Mouse (Mus musculus): ENCODE results near the gene Gstt2. TPM values are rescaled to one million over a fixed set of nuclear protein-coding genes. Genes with fewer than 3 reads are reported as not detected.

The Gstt2 gene
- 4.3 and 7.5 TPM in 2 replicates for polyA plus RNA-seq (2014; fragmentation: Nextera tagmentation; extraction: Ambion mirVana)

DNA sequence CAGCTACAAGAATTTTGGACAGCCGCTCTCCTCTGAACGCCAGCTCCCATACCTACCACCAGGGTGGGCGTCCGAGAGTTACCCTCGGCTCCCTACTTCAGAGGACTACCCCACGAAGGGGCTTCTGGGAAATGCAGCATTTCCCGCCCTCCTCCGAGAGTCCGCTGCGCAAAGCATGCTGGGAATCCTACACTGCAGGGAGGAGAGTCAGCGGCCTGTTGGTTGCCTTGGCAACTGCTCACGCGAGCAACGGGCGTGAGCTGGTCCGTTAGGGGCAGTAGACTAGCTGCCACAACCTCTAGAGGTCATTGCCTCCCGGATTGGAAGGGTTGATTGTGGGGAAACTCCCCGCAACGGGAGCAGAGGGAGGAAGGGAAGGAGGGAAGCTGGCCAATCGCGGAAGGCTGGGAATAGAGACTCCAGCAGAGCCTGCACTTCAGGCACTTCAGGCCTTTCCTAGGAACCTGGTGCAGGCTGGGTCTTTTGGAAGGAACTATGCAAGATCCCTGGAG lies at the start of gene Gstt2:
Gstt2 (minus strand) TSS at position 177 of the 512 bp plus-strand sequence.
- WGBS = 0% methylated on average over 21 of the region's 21 CpGs
- Histone ChIP-seq H3K4me2 (ENCODE audit: low read depth, low read length) (peak within 1 kb of the TSS; percentile 79), H3K27me3 (ENCODE audit: control insufficient read depth, insufficient read depth, low read length) (peaks cover 2% of the 10 kb centered on the region; the same call in 1 of the 2 replicates), H3K4me1 (ENCODE audit: control insufficient read depth, insufficient read depth, low read length) (peaks cover 14% of the 10 kb centered on the region), H3K36me3 (ENCODE audit: control insufficient read depth, insufficient read depth, low read length) (no peaks in the 10 kb centered on the region), H3K27ac (ENCODE audit: low read depth, low read length) (peak within 1 kb of the TSS; percentile 78), H3K9ac (replicated peaks; ENCODE audit: low read depth, low read length) (peak within 1 kb of the TSS; percentile 67), H3K9me3 (ENCODE audit: control insufficient read depth, low read length) (no peaks in the 10 kb centered on the region), H3K4me3 (ENCODE audit: low read depth, low read length) (peak within 1 kb of the TSS; percentile 46)
- ATAC-seq (ENCODE audit: low read depth) = peak; percentile 90

DNA sequence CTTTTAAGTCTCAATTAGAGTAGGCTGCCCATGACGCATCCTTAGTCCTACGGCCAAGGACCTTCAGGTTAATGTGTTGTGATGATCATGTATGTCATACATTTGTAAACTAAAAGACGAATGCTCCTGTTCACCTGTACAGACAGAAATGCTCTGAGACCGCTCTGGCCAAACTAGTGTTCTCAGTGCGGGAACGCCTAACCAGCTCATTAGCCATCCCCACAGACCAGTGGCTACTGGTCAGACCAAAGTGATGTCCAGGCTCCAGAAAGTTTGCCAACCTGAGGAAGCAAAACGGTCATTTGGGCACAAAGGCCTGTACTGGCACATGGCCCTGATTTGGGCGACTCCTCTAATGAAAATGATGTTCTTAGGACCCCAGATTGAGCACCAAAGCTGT lies 47.5 kb upstream of the Gstt2 start:
- H3K27ac ChIP-seq (ENCODE audit: low read depth, low read length) = no peak overlapping the region
- H3K9ac ChIP-seq (replicated peaks; ENCODE audit: low read depth, low read length) = no peak overlapping the region
- H3K4me1 ChIP-seq (ENCODE audit: control insufficient read depth, insufficient read depth, low read length) = no peaks in the 10 kb centered on the region
- H3K4me3 ChIP-seq (ENCODE audit: low read depth, low read length) = no peak overlapping the region
- no peak overlapping the region for H3K4me2 ChIP-seq (ENCODE audit: low read depth, low read length)
- H3K9me3 ChIP-seq (ENCODE audit: control insufficient read depth, low read length) = no peaks in the 10 kb centered on the region
- WGBS = 95% methylated on average over 8 of the region's 8 CpGs
- ATAC-seq (ENCODE audit: low read depth) = no peak
- no peaks in the 10 kb centered on the region for H3K27me3 ChIP-seq (ENCODE audit: control insufficient read depth, insufficient read depth, low read length)
- H3K36me3 ChIP-seq (ENCODE audit: control insufficient read depth, insufficient read depth, low read length) = no peaks in the 10 kb centered on the region

DNA sequence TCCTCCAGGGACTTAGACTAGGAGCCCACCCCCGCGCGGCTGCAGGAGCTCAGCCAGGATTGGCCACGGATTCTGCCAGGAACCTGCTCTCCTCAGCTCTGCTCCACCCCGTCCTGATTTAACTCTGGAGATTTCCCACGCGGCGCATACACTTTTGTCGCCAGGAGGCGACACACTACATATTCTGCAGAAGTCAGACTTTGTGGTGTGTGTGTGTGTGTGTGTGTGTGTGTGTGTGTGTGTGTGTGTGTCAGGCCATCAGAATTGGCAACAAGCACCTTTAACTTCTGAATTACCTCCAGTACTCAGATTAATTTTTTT lies 46.0 kb upstream of the Gstt2 start:
- Histone ChIP-seq H3K9ac (replicated peaks; ENCODE audit: low read depth, low read length) (no peak overlapping the region), H3K4me2 (ENCODE audit: low read depth, low read length) (no peak overlapping the region), H3K36me3 (ENCODE audit: control insufficient read depth, insufficient read depth, low read length) (no peaks in the 10 kb centered on the region), H3K4me3 (ENCODE audit: low read depth, low read length) (no peak overlapping the region), H3K4me1 (ENCODE audit: control insufficient read depth, insufficient read depth, low read length) (no peaks in the 10 kb centered on the region), H3K27me3 (ENCODE audit: control insufficient read depth, insufficient read depth, low read length) (no peaks in the 10 kb centered on the region), H3K9me3 (ENCODE audit: control insufficient read depth, low read length) (no peaks in the 10 kb centered on the region), H3K27ac (ENCODE audit: low read depth, low read length) (no peak overlapping the region)
- peak; percentile 72 for ATAC-seq (ENCODE audit: low read depth)
- WGBS = under 1% methylated on average over 10 of the region's 10 CpGs

DNA sequence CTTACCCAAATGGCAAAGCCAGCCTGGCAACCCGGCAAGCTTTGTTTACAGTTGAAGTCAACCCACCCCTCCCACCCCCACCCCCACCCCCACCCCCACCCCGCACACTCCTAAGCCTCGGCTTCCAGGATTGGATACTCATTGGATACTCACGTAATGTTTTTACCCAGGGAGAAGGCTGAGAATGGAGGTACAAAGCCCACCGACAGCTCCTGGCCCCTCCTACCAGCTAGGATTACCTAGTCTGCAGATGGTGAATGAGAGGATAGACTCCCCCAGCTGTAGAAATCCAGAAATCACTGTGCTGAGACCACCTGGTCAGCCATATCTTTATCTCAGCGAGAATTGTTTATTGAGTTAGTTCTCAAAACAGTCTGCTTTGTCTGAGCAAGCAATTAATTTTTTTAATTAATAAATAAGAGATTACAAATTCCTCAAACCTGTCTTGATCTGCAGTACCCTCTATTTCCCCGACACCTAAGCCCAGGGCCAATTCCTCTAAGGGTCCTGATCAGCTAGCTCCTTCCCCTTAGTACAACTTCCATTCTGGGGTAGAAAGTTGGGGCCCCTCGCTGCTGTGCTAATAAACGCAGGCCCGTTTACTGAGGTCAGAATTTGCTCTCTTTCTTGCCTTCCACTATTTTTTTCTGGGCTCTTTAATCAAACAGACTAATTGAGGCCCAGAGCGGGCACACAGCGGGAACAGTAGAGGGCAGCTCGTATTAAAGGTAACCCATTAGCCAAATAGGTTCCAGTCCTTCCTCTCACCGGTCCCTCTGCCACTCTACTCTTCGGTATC lies 45.4 kb upstream of the Gstt2 start:
- H3K4me1 ChIP-seq (ENCODE audit: control insufficient read depth, insufficient read depth, low read length) = no peaks in the 10 kb centered on the region
- peak; percentile 47; the same call in 1 of the 2 replicates for ATAC-seq (ENCODE audit: low read depth)
- no peak overlapping the region for H3K27ac ChIP-seq (ENCODE audit: low read depth, low read length)
- no peak overlapping the region for H3K4me2 ChIP-seq (ENCODE audit: low read depth, low read length)
- H3K36me3 ChIP-seq (ENCODE audit: control insufficient read depth, insufficient read depth, low read length) = no peaks in the 10 kb centered on the region
- no peak overlapping the region for H3K9ac ChIP-seq (replicated peaks; ENCODE audit: low read depth, low read length)
- no peak overlapping the region for H3K4me3 ChIP-seq (ENCODE audit: low read depth, low read length)
- 6% methylated on average over 15 of the region's 15 CpGs for WGBS
- H3K9me3 ChIP-seq (ENCODE audit: control insufficient read depth, low read length) = no peaks in the 10 kb centered on the region
- no peaks in the 10 kb centered on the region for H3K27me3 ChIP-seq (ENCODE audit: control insufficient read depth, insufficient read depth, low read length)

DNA sequence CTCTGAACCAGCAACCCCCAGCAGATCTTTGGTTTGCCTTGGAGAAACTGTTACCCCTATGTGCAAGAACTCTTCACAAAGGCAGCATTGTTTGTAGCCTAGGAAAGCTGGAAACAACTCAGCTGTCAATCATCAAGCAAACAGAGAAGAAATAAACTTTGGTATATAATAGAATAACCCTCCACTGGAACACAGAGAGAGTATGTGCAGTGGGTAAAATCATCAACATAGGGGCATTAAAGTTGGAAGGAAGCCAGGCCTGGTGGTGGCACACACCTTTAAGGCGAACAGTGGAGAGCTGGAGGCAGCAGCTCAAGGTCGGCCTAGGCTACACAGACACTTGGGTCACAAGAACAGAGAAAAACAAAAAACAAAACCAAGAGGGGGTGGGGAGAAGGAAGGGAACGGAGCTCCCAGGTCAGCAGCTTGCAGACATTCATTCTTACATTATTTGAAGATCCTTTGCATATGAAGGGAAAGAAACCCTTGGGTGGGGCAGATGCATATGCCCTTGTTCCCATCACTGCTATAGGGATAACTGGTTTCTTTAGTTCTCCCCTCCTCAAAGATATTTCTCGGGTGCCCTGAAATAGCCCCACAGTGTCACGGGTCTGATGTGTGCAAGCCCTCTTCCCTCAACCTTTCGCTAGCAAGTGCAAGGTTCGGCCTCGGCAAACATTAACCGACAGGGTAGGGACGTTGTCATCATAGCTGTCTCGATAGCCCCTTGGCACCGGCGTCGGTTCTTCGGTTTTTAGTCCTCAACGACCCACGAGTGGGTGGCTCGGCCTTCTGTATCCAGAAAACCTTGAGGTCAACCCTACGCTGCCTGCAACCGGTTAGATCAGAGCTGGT lies 44.6 kb upstream of the Gstt2 start:
- H3K27ac ChIP-seq (ENCODE audit: low read depth, low read length) = no peak overlapping the region
- H3K36me3 ChIP-seq (ENCODE audit: control insufficient read depth, insufficient read depth, low read length) = no peaks in the 10 kb centered on the region
- no peaks in the 10 kb centered on the region for H3K27me3 ChIP-seq (ENCODE audit: control insufficient read depth, insufficient read depth, low read length)
- H3K9me3 ChIP-seq (ENCODE audit: control insufficient read depth, low read length) = no peaks in the 10 kb centered on the region
- no peak overlapping the region for H3K4me2 ChIP-seq (ENCODE audit: low read depth, low read length)
- ATAC-seq (ENCODE audit: low read depth) = no peak
- 21% methylated on average over 20 of the region's 20 CpGs for WGBS
- H3K4me3 ChIP-seq (ENCODE audit: low read depth, low read length) = no peak overlapping the region
- no peaks in the 10 kb centered on the region for H3K4me1 ChIP-seq (ENCODE audit: control insufficient read depth, insufficient read depth, low read length)
- H3K9ac ChIP-seq (replicated peaks; ENCODE audit: low read depth, low read length) = no peak overlapping the region

DNA sequence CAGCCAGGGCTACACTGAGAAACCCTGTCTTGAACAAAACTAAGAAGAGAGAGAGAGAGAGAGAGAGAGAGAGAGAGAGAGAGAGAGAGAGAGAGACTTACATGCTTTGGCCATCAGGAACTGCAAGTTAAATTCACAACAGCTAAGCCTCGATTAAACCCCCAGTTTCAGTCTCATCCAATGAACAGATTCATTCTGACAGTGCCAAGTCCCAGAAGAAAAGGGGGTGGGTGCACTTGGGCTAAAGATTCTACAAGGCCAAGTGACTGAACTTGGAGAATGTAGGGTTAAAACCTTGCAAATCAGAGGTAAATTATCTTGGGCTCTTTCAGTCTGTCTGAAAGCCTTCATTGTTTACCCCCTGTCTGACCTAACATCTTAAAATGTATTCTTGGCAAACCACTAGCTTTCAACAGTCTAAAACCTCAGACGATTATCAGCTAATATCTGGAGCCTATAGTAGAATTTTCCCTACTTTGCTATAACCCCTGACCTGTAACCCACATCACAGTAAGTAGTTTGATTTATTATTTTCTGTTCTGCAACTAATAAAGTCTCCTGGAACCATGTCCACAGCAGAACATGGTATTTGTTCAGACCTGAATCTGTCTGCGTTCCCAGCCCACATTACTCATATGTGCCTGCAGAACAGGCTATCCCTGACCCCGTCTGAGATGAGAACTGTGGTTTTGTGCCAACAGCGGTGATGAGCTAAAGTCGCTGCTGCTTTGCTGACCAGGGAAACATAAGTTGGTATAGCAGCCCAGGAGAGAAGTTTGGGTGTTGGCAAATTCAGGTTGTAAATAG lies 43.8 kb upstream of the Gstt2 start:
- H3K27me3 ChIP-seq (ENCODE audit: control insufficient read depth, insufficient read depth, low read length) = no peaks in the 10 kb centered on the region
- no peaks in the 10 kb centered on the region for H3K36me3 ChIP-seq (ENCODE audit: control insufficient read depth, insufficient read depth, low read length)
- H3K4me2 ChIP-seq (ENCODE audit: low read depth, low read length) = no peak overlapping the region
- H3K4me3 ChIP-seq (ENCODE audit: low read depth, low read length) = no peak overlapping the region
- ATAC-seq (ENCODE audit: low read depth) = no peak
- H3K27ac ChIP-seq (ENCODE audit: low read depth, low read length) = no peak overlapping the region
- no peak overlapping the region for H3K9ac ChIP-seq (replicated peaks; ENCODE audit: low read depth, low read length)
- no peaks in the 10 kb centered on the region for H3K4me1 ChIP-seq (ENCODE audit: control insufficient read depth, insufficient read depth, low read length)
- H3K9me3 ChIP-seq (ENCODE audit: control insufficient read depth, low read length) = no peaks in the 10 kb centered on the region
- 60% methylated on average over 6 of the region's 6 CpGs for WGBS

DNA sequence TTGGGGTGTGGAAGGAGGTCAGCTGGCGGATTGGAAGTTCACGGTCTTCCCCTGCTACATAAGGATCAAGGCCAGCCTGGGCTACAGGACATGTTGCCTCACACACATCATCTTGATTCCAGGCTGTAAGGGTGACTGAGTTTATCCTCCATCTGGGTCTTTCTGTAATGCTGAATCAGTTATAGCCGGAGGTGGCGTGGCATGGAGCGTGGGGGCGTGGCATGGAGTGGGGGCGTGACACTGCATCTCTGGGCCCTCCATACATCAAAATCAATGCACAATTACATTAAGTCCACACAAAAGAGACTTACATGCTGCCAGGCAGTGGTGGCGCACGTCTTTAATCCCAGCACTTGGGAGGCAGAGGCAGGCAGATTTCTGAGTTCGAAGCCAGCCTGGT lies 43.1 kb upstream of the Gstt2 start:
- Histone ChIP-seq H3K36me3 (ENCODE audit: control insufficient read depth, insufficient read depth, low read length) (no peaks in the 10 kb centered on the region), H3K27me3 (ENCODE audit: control insufficient read depth, insufficient read depth, low read length) (no peaks in the 10 kb centered on the region), H3K4me2 (ENCODE audit: low read depth, low read length) (no peak overlapping the region), H3K4me1 (ENCODE audit: control insufficient read depth, insufficient read depth, low read length) (no peaks in the 10 kb centered on the region), H3K9ac (replicated peaks; ENCODE audit: low read depth, low read length) (no peak overlapping the region), H3K27ac (ENCODE audit: low read depth, low read length) (no peak overlapping the region), H3K9me3 (ENCODE audit: control insufficient read depth, low read length) (no peaks in the 10 kb centered on the region), H3K4me3 (ENCODE audit: low read depth, low read length) (no peak overlapping the region)
- 93% methylated on average over 10 of the region's 10 CpGs for WGBS
- no peak for ATAC-seq (ENCODE audit: low read depth)

DNA sequence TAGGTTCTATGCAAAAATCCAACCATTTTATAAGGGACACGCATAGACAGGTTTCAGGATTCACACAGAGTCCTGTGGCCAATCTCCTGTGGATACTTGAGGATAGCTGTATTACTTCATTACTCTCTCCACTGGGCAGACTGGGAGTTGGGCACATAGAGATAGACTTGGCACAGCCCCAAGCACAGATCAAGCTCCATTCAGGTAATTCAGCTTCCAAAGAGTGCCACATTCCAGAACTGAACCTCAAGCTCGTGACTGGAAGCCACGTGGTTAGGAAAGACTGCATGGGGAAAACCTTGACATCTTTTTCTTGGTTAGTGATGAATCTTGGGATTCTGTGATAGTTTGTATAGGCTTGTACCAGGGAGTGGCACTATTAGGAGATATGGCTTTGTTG lies 41.6 kb upstream of the Gstt2 start:
- Histone ChIP-seq H3K4me3 (ENCODE audit: low read depth, low read length) (no peak overlapping the region), H3K27ac (ENCODE audit: low read depth, low read length) (no peak overlapping the region), H3K4me1 (ENCODE audit: control insufficient read depth, insufficient read depth, low read length) (no peaks in the 10 kb centered on the region), H3K27me3 (ENCODE audit: control insufficient read depth, insufficient read depth, low read length) (no peaks in the 10 kb centered on the region), H3K4me2 (ENCODE audit: low read depth, low read length) (no peak overlapping the region), H3K36me3 (ENCODE audit: control insufficient read depth, insufficient read depth, low read length) (no peaks in the 10 kb centered on the region), H3K9ac (replicated peaks; ENCODE audit: low read depth, low read length) (no peak overlapping the region), H3K9me3 (ENCODE audit: control insufficient read depth, low read length) (no peaks in the 10 kb centered on the region)
- 86% methylated on average over 3 of the region's 3 CpGs for WGBS
- no peak for ATAC-seq (ENCODE audit: low read depth)
